Mouse (Mus musculus) kidney, embryonic 15.5 days (tissue): ENCODE measurements around the gene Zbtb38. TPM values are rescaled to one million over a fixed set of nuclear protein-coding genes. Genes with fewer than 3 reads are reported as not detected.

Experiments used
- ATAC-seq: fragments of 200-750 bp; cut with Nextera tagmentation; replicated peaks from 2 replicates; pipeline ENCODE4 v1.8.0; 2017; ENCODE audit warnings: moderate TSS enrichment; ENCODE audit not compliant: low FRiP score
- H3K27ac ChIP-seq: fragments of 300-500 bp; sonication (generic); 2 replicates; pipeline ENCODE4 v1.5.1; 2015; ENCODE audit warnings: mild to moderate bottlenecking, inconsistent platforms
- H3K27me3 ChIP-seq: fragments of 300-500 bp; sonication (generic); 2 replicates; pipeline ENCODE4 v1.6.1; 2015; ENCODE audit warnings: inconsistent platforms
- H3K36me3 ChIP-seq: fragments of 300-500 bp; sonication (generic); 2 replicates; pipeline ENCODE4 v1.6.1; 2015; ENCODE audit warnings: inconsistent platforms
- H3K4me1 ChIP-seq: fragments of 300-500 bp; sonication (generic); 2 replicates; pipeline ENCODE4 v1.6.1; 2015; ENCODE audit warnings: inconsistent platforms
- H3K4me2 ChIP-seq: fragments of 300-500 bp; sonication (generic); 2 replicates; pipeline ENCODE4 v1.6.1; 2015; ENCODE audit warnings: moderate library complexity, mild to moderate bottlenecking, inconsistent platforms
- H3K4me3 ChIP-seq: fragments of 300-500 bp; sonication (generic); replicated peaks from 2 replicates; pipeline ENCODE4 v1.5.1; 2015; ENCODE audit warnings: mild to moderate bottlenecking, inconsistent platforms
- H3K9ac ChIP-seq: fragments of 300-500 bp; sonication (generic); 2 replicates; pipeline ENCODE4 v1.6.1; 2015; ENCODE audit warnings: mild to moderate bottlenecking, inconsistent platforms
- H3K9me3 ChIP-seq: fragments of 300-500 bp; sonication (generic); replicated peaks from 2 replicates; pipeline ENCODE4 v1.6.1; 2016; ENCODE audit warnings: inconsistent platforms
- WGBS: fragments of 180-500 bp; shearing (Covaris S2); methylation state at CpG from one replicate; pipeline ENCODE4 v1.1.7; 2015; ENCODE audit warnings: mixed read lengths; 5-methylcytosine and 5-hydroxymethylcytosine counted together
- polyA plus RNA-seq: library from polyadenylated mRNA; unstranded; fragments of >200 nt; fragmentation: Nextera tagmentation; extraction: Ambion mirVana; gene quantifications from 2 replicates; pipeline ENCODE4 v1.2.1, GENCODE M21; 2015

Zbtb38 gene
- polyA plus RNA-seq, 1 experiment from 2014 or later, result 20.6 TPM

- H3K4me2 ChIP-seq, result no peak overlapping the region
- no peaks in the 10 kb centered on the region for H3K27me3 ChIP-seq
These were observed 50.7 kb downstream of the Zbtb38 start for GRCm38 (mm10) chr9:96701891-96702290.

DNA sequence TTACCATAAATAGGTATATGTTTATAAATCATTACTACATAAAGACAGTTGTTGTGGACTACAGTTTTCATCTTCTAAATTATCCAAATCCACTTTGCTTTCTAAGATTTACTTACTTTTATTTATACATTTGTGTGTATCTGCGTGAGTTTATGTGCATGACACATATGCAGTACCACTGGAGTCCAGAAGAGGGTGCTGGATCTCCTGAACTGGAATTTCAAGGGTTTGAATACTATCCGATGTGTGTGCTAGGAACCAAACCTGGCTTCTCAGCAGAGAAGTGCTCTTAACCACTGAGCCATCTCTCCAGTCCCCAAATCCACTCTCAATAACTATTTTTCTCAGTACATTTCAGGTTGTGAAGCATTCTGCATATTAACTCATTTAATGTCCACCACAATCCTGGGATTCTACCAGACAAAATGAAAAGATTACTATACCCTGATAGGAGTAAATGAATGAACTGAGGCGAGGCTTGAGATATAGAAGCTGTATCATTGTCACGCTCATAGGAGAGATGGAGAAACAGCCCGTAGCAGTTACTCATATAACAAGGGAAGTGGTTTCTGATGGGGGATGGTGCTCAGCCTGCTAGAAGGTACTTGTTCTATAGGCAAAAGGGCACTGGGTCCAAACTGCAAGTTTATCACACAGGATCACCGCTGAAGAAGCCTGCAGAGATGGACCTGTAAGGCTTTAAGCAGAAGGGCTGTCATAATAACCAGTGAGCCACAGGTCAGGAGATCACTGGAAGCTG, 53.2 kb downstream of the Zbtb38 start:
- no peaks in the 10 kb centered on the region for H3K27me3 ChIP-seq
- H3K4me3 ChIP-seq, result no peak overlapping the region
- peaks cover 6% of the 10 kb centered on the region; the same call in 1 of the 2 replicates for H3K4me1 ChIP-seq
- H3K27ac ChIP-seq, result no peak overlapping the region
- no peak overlapping the region for H3K4me2 ChIP-seq
- WGBS, result 96% methylated on average over 6 of the region's 6 CpGs
- H3K36me3 ChIP-seq, result peaks cover 34% of the 10 kb centered on the region
- no peak for ATAC-seq
- H3K9me3 ChIP-seq, result peaks cover 5% of the 10 kb centered on the region; the same call in 1 of the 2 replicates
- H3K9ac ChIP-seq, result no peak overlapping the region

More at GRCm38 (mm10) chr9:96701891-96702290, 50.7 kb downstream of the Zbtb38 start:
- H3K9ac ChIP-seq, result no peak overlapping the region
- ATAC-seq, result no peak
- 90% methylated on average over 10 of the region's 10 CpGs for WGBS
- H3K9me3 ChIP-seq, result peaks cover 5% of the 10 kb centered on the region; the same call in 1 of the 2 replicates
- no peak overlapping the region for H3K4me3 ChIP-seq
- H3K27ac ChIP-seq, result no peak overlapping the region
- H3K36me3 ChIP-seq, result peaks cover 34% of the 10 kb centered on the region
- peaks cover 21% of the 10 kb centered on the region for H3K4me1 ChIP-seq

- 87% methylated on average over 14 of the region's 14 CpGs for WGBS
- H3K4me3 ChIP-seq, result no peak overlapping the region
- ATAC-seq, result no peak
- H3K27me3 ChIP-seq, result no peaks in the 10 kb centered on the region
- H3K9ac ChIP-seq, result no peak overlapping the region
- H3K4me1 ChIP-seq, result peaks cover 6% of the 10 kb centered on the region; the same call in 1 of the 2 replicates
- H3K36me3 ChIP-seq, result peaks cover 36% of the 10 kb centered on the region
- H3K27ac ChIP-seq, result no peak overlapping the region
- peaks cover 5% of the 10 kb centered on the region; the same call in 1 of the 2 replicates for H3K9me3 ChIP-seq
- H3K4me2 ChIP-seq, result no peak overlapping the region
These were observed 55.7 kb downstream of the Zbtb38 start for GRCm38 (mm10) chr9:96696788-96697492.

- peak overlapping the region; percentile 68 for H3K27ac ChIP-seq
- peaks cover 6% of the 10 kb centered on the region; the same call in 1 of the 2 replicates for H3K4me1 ChIP-seq
- H3K36me3 ChIP-seq, result peaks cover 28% of the 10 kb centered on the region
- 72% methylated on average over 12 of the region's 12 CpGs for WGBS
- no peak overlapping the region for H3K4me3 ChIP-seq
- H3K27me3 ChIP-seq, result no peaks in the 10 kb centered on the region
- H3K4me2 ChIP-seq, result no peak overlapping the region
- H3K9me3 ChIP-seq, result peaks cover 5% of the 10 kb centered on the region; the same call in 1 of the 2 replicates
- no peak for ATAC-seq
- H3K9ac ChIP-seq, result no peak overlapping the region
These were observed 56.5 kb downstream of the Zbtb38 start for GRCm38 (mm10) chr9:96696141-96696561.

DNA sequence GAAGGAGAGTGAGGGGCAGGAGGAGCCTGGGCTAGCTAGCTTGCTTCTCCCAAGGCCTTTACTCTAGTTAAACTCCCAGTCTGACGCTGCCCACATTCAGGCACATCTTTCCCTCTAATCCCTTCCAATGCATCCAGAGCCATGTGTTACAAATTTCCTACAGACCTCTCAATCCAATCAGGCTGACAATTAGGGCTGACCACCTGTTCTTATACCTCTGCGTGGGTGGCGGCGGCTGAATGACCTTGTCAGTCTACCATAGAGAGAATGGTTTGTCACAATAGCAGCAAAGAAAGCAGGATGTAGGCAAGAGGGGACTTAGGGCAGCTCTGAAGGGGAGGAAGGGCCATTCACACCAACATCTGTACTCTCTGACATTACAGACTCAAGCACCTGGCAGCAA, 62.2 kb downstream of the Zbtb38 start:
- Histone ChIP-seq H3K4me3 (no peak overlapping the region), H3K9ac (no peak overlapping the region), H3K9me3 (no peaks in the 10 kb centered on the region), H3K27ac (peak overlapping the region; percentile 33; the same call in 1 of the 2 replicates), H3K4me1 (no peaks in the 10 kb centered on the region), H3K36me3 (peaks cover 43% of the 10 kb centered on the region), H3K4me2 (no peak overlapping the region), H3K27me3 (no peaks in the 10 kb centered on the region)
- peak; percentile 33; the same call in 1 of the 2 replicates for ATAC-seq
- WGBS, result 60% methylated on average over 4 of the region's 4 CpGs

GRCm38 (mm10) chr9:96689076-96689475, 63.6 kb downstream of the Zbtb38 start:
- H3K4me1 ChIP-seq, result no peaks in the 10 kb centered on the region
- no peak overlapping the region for H3K9ac ChIP-seq
- H3K27ac ChIP-seq, result no peak overlapping the region
- H3K27me3 ChIP-seq, result no peaks in the 10 kb centered on the region
- WGBS, result 81% methylated on average over 4 of the region's 4 CpGs
- peaks cover 52% of the 10 kb centered on the region for H3K36me3 ChIP-seq
- no peak overlapping the region for H3K4me3 ChIP-seq
- no peak overlapping the region for H3K4me2 ChIP-seq
- H3K9me3 ChIP-seq, result no peaks in the 10 kb centered on the region
- ATAC-seq, result no peak

GRCm38 (mm10) chr9:96688194-96688875, 64.3 kb downstream of the Zbtb38 start:
- no peak overlapping the region for H3K9ac ChIP-seq
- ATAC-seq, result no peak
- no peaks in the 10 kb centered on the region for H3K4me1 ChIP-seq
- peaks cover 55% of the 10 kb centered on the region for H3K36me3 ChIP-seq
- no peak overlapping the region for H3K4me3 ChIP-seq
- no peaks in the 10 kb centered on the region for H3K27me3 ChIP-seq
- H3K27ac ChIP-seq, result no peak overlapping the region
- H3K4me2 ChIP-seq, result no peak overlapping the region
- WGBS, result 76% methylated on average over 21 of the region's 21 CpGs
- H3K9me3 ChIP-seq, result no peaks in the 10 kb centered on the region

GRCm38 (mm10) chr9:96687591-96688186, 64.9 kb downstream of the Zbtb38 start:
- H3K4me2 ChIP-seq, result no peak overlapping the region
- H3K9ac ChIP-seq, result no peak overlapping the region
- no peaks in the 10 kb centered on the region for H3K4me1 ChIP-seq
- ATAC-seq, result no peak
- no peak overlapping the region for H3K4me3 ChIP-seq
- H3K9me3 ChIP-seq, result no peaks in the 10 kb centered on the region
- H3K36me3 ChIP-seq, result peaks cover 52% of the 10 kb centered on the region
- WGBS, result 76% methylated on average over 20 of the region's 20 CpGs
- H3K27ac ChIP-seq, result no peak overlapping the region
- no peaks in the 10 kb centered on the region for H3K27me3 ChIP-seq

GRCm38 (mm10) chr9:96685600-96686084, 67.0 kb downstream of the Zbtb38 start:
- Histone ChIP-seq H3K27me3 (no peaks in the 10 kb centered on the region), H3K9ac (no peak overlapping the region), H3K9me3 (no peaks in the 10 kb centered on the region), H3K4me3 (no peak overlapping the region), H3K27ac (no peak overlapping the region), H3K4me2 (no peak overlapping the region), H3K4me1 (no peaks in the 10 kb centered on the region), H3K36me3 (peaks cover 50% of the 10 kb centered on the region)
- WGBS, result 92% methylated on average over 18 of the region's 18 CpGs
- ATAC-seq, result no peak

- H3K9me3 ChIP-seq, result no peaks in the 10 kb centered on the region
- no peak overlapping the region for H3K27ac ChIP-seq
- no peak for ATAC-seq
- 75% methylated on average over 14 of the region's 14 CpGs for WGBS
- H3K27me3 ChIP-seq, result no peaks in the 10 kb centered on the region
- no peak overlapping the region for H3K4me3 ChIP-seq
- no peak overlapping the region for H3K4me2 ChIP-seq
- H3K9ac ChIP-seq, result no peak overlapping the region
- peaks cover 50% of the 10 kb centered on the region for H3K36me3 ChIP-seq
- H3K4me1 ChIP-seq, result no peaks in the 10 kb centered on the region
These were observed 67.6 kb downstream of the Zbtb38 start for GRCm38 (mm10) chr9:96684866-96685599.

- no peaks in the 10 kb centered on the region for H3K4me1 ChIP-seq
- peaks cover 50% of the 10 kb centered on the region for H3K36me3 ChIP-seq
- H3K9me3 ChIP-seq, result no peaks in the 10 kb centered on the region
- H3K4me2 ChIP-seq, result no peak overlapping the region
- no peaks in the 10 kb centered on the region for H3K27me3 ChIP-seq
- H3K4me3 ChIP-seq, result no peak overlapping the region
- WGBS, result 88% methylated on average over 4 of the region's 4 CpGs
- H3K9ac ChIP-seq, result no peak overlapping the region
- H3K27ac ChIP-seq, result no peak overlapping the region
- no peak for ATAC-seq
These were observed 68.4 kb downstream of the Zbtb38 start for GRCm38 (mm10) chr9:96684165-96684792.
